Mouse (Mus musculus) limb, embryonic 13.5 days (tissue): ENCODE measurements at regions not wholly inside any gene's neighbourhood (a gene's known extent, or its start where the extent isn't known, plus 50 kb on each side); places are given as distances from the start of the nearest gene placed in this dataset.

Experiments used
- ATAC-seq: fragments of 200-750 bp; cut with Nextera tagmentation; 2 replicates; pipeline ENCODE4 v1.8.0; 2017; ENCODE audit warnings: low read depth, moderate number of reproducible peaks, moderate TSS enrichment; ENCODE audit not compliant: low FRiP score
- H3K27ac ChIP-seq: fragments of 300-500 bp; sonication (generic); 2 replicates; pipeline ENCODE4 v1.5.1; 2015; ENCODE audit warnings: inconsistent platforms, mild to moderate bottlenecking, moderate library complexity
- H3K27me3 ChIP-seq: fragments of 300-500 bp; sonication (generic); 2 replicates; pipeline ENCODE4 v1.6.1; 2015; ENCODE audit warnings: mild to moderate bottlenecking, inconsistent platforms
- H3K36me3 ChIP-seq: fragments of 300-500 bp; sonication (generic); 2 replicates; pipeline ENCODE4 v1.6.1; 2015; ENCODE audit warnings: inconsistent platforms, mild to moderate bottlenecking, moderate library complexity
- H3K4me1 ChIP-seq: fragments of 300-500 bp; sonication (generic); 2 replicates; pipeline ENCODE4 v1.6.1; 2015; ENCODE audit warnings: inconsistent platforms
- H3K4me2 ChIP-seq: fragments of 300-500 bp; sonication (generic); replicated peaks from 2 replicates; pipeline ENCODE4 v1.6.1; 2015; ENCODE audit warnings: inconsistent platforms, mild to moderate bottlenecking, moderate library complexity
- H3K4me3 ChIP-seq: fragments of 300-500 bp; sonication (generic); 2 replicates; pipeline ENCODE4 v1.5.1; 2015; ENCODE audit warnings: moderate library complexity, mild to moderate bottlenecking, inconsistent platforms
- H3K9ac ChIP-seq: fragments of 300-500 bp; sonication (generic); 2 replicates; pipeline ENCODE4 v1.6.1; 2015; ENCODE audit warnings: mild to moderate bottlenecking, inconsistent platforms
- H3K9me3 ChIP-seq: fragments of 300-500 bp; sonication (generic); 2 replicates; pipeline ENCODE4 v1.6.1; 2016; ENCODE audit warnings: inconsistent platforms
- WGBS: fragments of 180-500 bp; shearing (Covaris S2); methylation state at CpG from one replicate; pipeline ENCODE4 v1.1.7; 2015; 5-methylcytosine and 5-hydroxymethylcytosine counted together

- Histone ChIP-seq H3K36me3 (no peaks in the 10 kb centered on the region), H3K4me1 (peaks cover 12% of the 10 kb centered on the region), H3K9me3 (no peaks in the 10 kb centered on the region), H3K4me3 (peak overlapping the region; percentile 26), H3K27ac (no peak overlapping the region), H3K27me3 (peaks cover 33% of the 10 kb centered on the region), H3K4me2 (peak overlapping the region; percentile 57), H3K9ac (peak overlapping the region; percentile 19; the same call in 1 of the 2 replicates)
- 4% methylated on average over 10 of the region's 10 CpGs for WGBS
- peak; percentile 67 for ATAC-seq
Observed at GRCm38 (mm10) chr5:106756937-106757371, 59.9 kb upstream of the Zfp644 start.

- 93% methylated on average over 1 of the region's 1 CpGs for WGBS
- no peak overlapping the region for H3K27ac ChIP-seq
- no peak for ATAC-seq
Observed at GRCm38 (mm10) chr5:106753289-106753688, 56.2 kb upstream of the Zfp644 start.

GRCm38 (mm10) chr5:106750168-106750567, 53.1 kb upstream of the Zfp644 start:
- 74% methylated on average over 2 of the region's 2 CpGs for WGBS
- H3K4me3 ChIP-seq: no peak overlapping the region
- H3K27me3 ChIP-seq: no peaks in the 10 kb centered on the region
- H3K27ac ChIP-seq: no peak overlapping the region
- no peak overlapping the region for H3K9ac ChIP-seq
- H3K36me3 ChIP-seq: no peaks in the 10 kb centered on the region
- H3K4me2 ChIP-seq: no peak overlapping the region
- H3K9me3 ChIP-seq: no peaks in the 10 kb centered on the region
- ATAC-seq: no peak
- no peaks in the 10 kb centered on the region for H3K4me1 ChIP-seq

More at GRCm38 (mm10) chr5:106753289-106753688, 56.2 kb upstream of the Zfp644 start:
- Histone ChIP-seq H3K4me3 (no peak overlapping the region), H3K9me3 (no peaks in the 10 kb centered on the region), H3K4me2 (no peak overlapping the region), H3K4me1 (peaks cover 12% of the 10 kb centered on the region), H3K27me3 (peaks cover 23% of the 10 kb centered on the region), H3K9ac (no peak overlapping the region), H3K36me3 (no peaks in the 10 kb centered on the region)

GRCm38 (mm10) chr5:106748527-106749138, 51.5 kb upstream of the Zfp644 start:
- Histone ChIP-seq H3K27me3 (no peaks in the 10 kb centered on the region), H3K4me1 (no peaks in the 10 kb centered on the region), H3K4me3 (no peak overlapping the region), H3K4me2 (no peak overlapping the region), H3K36me3 (no peaks in the 10 kb centered on the region), H3K27ac (no peak overlapping the region), H3K9ac (no peak overlapping the region), H3K9me3 (no peaks in the 10 kb centered on the region)
- 74% methylated on average over 12 of the region's 12 CpGs for WGBS
- ATAC-seq: no peak
